Mouse (Mus musculus) heart, postnatal 0 days (tissue): ENCODE data around the gene Gm26741. TPM values are rescaled to one million over a fixed set of nuclear protein-coding genes. Genes with fewer than 3 reads are reported as not detected.

Experiments
- ATAC-seq: fragments of 200-750 bp; cut with Nextera tagmentation; 2 replicates; pipeline ENCODE4 v1.8.0; 2017; ENCODE audit warnings: low read depth, moderate number of reproducible peaks, moderate library complexity; ENCODE audit not compliant: insufficient read depth
- DNase-seq: peaks from one replicate; pipeline ENCODE4 v3.0.0-alpha.2; 2016; ENCODE audit warnings: low spot score
- H3K27ac ChIP-seq: fragments of 300-500 bp; sonication (generic); 2 replicates; pipeline ENCODE4 v1.5.1; 2014; ENCODE audit warnings: low read depth, mild to moderate bottlenecking
- H3K27me3 ChIP-seq: fragments of 300-500 bp; sonication (generic); 2 replicates; pipeline ENCODE4 v1.6.1; 2014; ENCODE audit warnings: low read length, mixed read lengths; ENCODE audit not compliant: control insufficient read depth, insufficient read depth
- H3K36me3 ChIP-seq: fragments of 300-500 bp; sonication (generic); replicated peaks from 2 replicates; pipeline ENCODE4 v1.6.1; 2014; ENCODE audit warnings: low read length, mixed read lengths; ENCODE audit not compliant: control insufficient read depth, insufficient read depth
- H3K4me1 ChIP-seq: fragments of 300-500 bp; sonication (generic); 2 replicates; pipeline ENCODE4 v1.6.1; 2014; ENCODE audit warnings: antibody characterized with exemption; ENCODE audit not compliant: control insufficient read depth, insufficient read depth
- H3K4me2 ChIP-seq: fragments of 300-500 bp; sonication (generic); 2 replicates; pipeline ENCODE4 v1.6.1; 2014; ENCODE audit warnings: low read depth, mild to moderate bottlenecking, low read length, moderate library complexity
- H3K4me3 ChIP-seq: fragments of 300-500 bp; sonication (generic); 2 replicates; pipeline ENCODE4 v1.5.1; 2014; ENCODE audit warnings: low read depth, low read length
- H3K9ac ChIP-seq: fragments of 300-500 bp; sonication (generic); replicated peaks from 2 replicates; pipeline ENCODE4 v1.6.1; 2014; ENCODE audit warnings: low read depth, low read length, mixed read lengths
- H3K9me3 ChIP-seq: fragments of 300-500 bp; sonication (generic); replicated peaks from 2 replicates; pipeline ENCODE4 v1.6.1; 2016; ENCODE audit warnings: low read length; ENCODE audit not compliant: control insufficient read depth
- CTCF ChIP-seq: IDR thresholded peaks from 2 replicates; pipeline ENCODE4 v1.5.1; 2016; ENCODE audit warnings: antibody characterized with exemption, control low read depth, low read depth
- EP300 ChIP-seq: IDR thresholded peaks from 2 replicates; pipeline ENCODE4 v1.6.1; 2016; ENCODE audit warnings: antibody characterized with exemption, low read depth
- WGBS: fragments of 180-500 bp; shearing (Covaris S2); extraction: QIAGEN DNeasy Blood & Tissue Kit; methylation state at CpG from one replicate; pipeline ENCODE4 v1.1.7; 2014; 5-methylcytosine and 5-hydroxymethylcytosine counted together
- polyA plus RNA-seq: library from polyadenylated mRNA; unstranded; fragments of >200 nt; fragmentation: Nextera tagmentation; extraction: Ambion mirVana; gene quantifications from 2 replicates; pipeline ENCODE4 v1.2.1, GENCODE M21; 2015
- total RNA-seq: library from RNA; depleted of rRNA; stranded (reverse); fragments of >200 nt; gene quantifications from 2 replicates; pipeline ENCODE4 v1.2.3, GENCODE M21; 2014; ENCODE audit warnings: low replicate concordance

Gene Gm26741
- total and polyA plus RNA-seq, 2 experiments from 2014 or later = not detected

DNA sequence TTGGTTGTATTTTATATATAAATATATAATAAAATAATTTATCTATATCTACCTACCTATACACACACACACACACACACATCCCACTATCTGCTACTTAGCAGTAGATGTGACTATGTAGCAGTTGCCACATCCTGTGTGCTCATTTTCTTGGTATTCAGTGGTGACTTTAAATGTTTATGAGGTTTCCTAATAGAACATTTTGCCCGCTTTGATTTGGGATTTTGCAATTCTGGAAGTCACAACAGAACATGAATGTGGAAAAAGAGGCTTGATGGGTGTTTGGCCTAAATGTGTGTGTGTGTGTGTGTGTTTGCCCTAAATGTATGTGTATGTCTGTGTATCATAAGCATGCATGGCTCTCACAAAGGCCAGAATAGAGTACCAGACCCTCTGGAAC lies 25.0 kb downstream of the Gm26741 start:
- Histone ChIP-seq H3K36me3 (no peaks in the 10 kb centered on the region), H3K27ac (no peak overlapping the region), H3K27me3 (no peaks in the 10 kb centered on the region), H3K4me3 (no peak overlapping the region), H3K4me1 (peaks cover 15% of the 10 kb centered on the region), H3K9me3 (no peaks in the 10 kb centered on the region), H3K4me2 (no peak overlapping the region), H3K9ac (no peak overlapping the region)
- ATAC-seq (no peak), DNase-seq (no peak)
- 86% methylated on average over 1 of the region's 1 CpGs for WGBS
- TF ChIP-seq CTCF (no peak), EP300 (no peak)

DNA sequence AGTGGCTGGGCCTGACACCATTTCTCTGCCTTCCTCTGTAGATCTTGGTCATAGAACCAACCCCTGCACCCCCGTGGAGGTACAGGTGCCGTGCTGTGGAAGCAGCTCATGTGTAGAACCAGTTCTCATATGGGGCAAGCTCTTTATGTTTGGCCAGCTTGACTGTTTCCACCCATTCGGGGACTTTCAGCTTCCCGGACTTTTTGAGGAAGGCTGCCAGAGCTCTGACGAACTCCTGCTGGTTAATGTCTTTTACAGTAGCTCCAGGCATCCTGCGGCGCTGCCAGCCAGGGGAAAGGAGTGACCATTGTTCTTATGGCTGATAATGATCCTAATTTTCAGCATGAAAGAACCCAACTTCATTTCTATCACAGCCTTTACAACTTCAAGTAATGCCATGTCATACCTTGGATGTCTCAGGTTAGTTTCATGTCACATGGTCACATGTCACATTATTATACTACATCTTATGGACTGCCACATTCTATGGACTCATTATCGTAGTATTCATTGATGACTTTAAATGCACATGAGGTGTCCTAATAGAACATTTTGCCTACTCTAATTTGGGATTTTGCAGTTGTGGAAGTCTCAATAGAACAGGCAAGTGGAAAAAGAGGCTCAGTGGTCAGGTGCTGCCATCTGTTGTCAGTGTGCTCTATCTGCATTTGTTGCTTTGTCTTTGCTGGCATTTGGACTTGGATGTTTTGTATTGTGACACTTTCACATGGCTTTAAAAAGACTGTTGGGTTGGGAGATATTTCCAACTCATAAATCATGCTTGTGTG lies 26.4 kb downstream of the Gm26741 start:
- Histone ChIP-seq H3K27me3 (no peaks in the 10 kb centered on the region), H3K9ac (no peak overlapping the region), H3K4me3 (no peak overlapping the region), H3K9me3 (no peaks in the 10 kb centered on the region), H3K4me2 (no peak overlapping the region), H3K27ac (no peak overlapping the region), H3K4me1 (peaks cover 15% of the 10 kb centered on the region), H3K36me3 (no peaks in the 10 kb centered on the region)
- peak; percentile 58 for DNase-seq
- no peak for ATAC-seq
- TF ChIP-seq CTCF = peak; percentile 86
- TF ChIP-seq EP300 = no peak
- WGBS = 30% methylated on average over 8 of the region's 8 CpGs

DNA sequence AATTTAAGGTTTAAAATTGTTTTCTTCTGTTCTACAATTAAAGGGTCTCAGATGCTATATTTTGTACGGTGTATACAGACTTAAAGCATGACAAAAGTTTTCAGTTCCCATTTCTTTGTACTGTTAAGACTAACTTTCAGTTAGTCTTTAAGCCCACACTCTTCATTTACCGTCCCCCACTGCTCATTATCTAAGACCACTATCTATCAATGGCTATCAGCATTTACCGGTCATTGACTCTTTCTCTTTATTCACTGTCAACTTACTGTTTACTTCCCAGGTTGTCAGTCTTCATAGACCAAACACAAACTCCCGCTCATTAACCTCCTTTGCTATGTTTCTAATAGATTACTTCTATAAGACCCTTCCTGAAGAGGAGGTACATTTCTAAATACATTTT lies 28.6 kb downstream of the Gm26741 start:
- no peak overlapping the region for H3K4me3 ChIP-seq
- 62% methylated on average over 4 of the region's 4 CpGs for WGBS
- H3K9me3 ChIP-seq = no peaks in the 10 kb centered on the region
- TF ChIP-seq CTCF (no peak), EP300 (no peak)
- DNase-seq (no peak), ATAC-seq (no peak)
- H3K27ac ChIP-seq = no peak overlapping the region
- no peaks in the 10 kb centered on the region for H3K27me3 ChIP-seq
- no peaks in the 10 kb centered on the region for H3K36me3 ChIP-seq
- peaks cover 7% of the 10 kb centered on the region; the same call in 1 of the 2 replicates for H3K4me1 ChIP-seq
- H3K9ac ChIP-seq = no peak overlapping the region
- no peak overlapping the region for H3K4me2 ChIP-seq

DNA sequence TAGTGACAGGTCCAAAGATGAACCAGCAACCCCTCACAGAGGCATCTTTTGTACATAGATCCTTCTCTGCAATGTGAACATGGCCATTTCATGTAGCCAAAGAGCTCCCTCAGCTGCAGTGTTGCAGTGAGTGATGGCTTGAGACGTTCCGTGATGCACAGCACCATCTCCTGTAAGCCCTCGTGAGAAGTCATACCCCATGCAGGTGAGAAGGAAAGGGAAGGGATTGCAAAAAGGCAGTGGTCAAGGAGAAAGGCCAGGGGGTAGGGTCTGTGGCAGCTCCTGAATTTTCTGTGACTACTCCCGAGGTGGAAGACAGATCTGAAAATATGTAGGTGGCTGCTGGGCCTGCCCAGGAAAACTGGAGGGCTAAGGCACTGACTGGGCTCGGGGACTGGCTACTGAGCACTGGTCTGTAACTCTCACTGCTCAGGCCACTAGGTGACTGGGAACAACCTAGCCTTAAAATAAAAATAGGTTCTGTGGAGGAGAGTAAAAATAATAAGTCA lies 30.4 kb downstream of the Gm26741 start, which contains the start of gene Nepn:
Nepn (plus strand) TSS at position 51 of the 509 bp plus-strand sequence.
- DNase-seq (no peak), ATAC-seq (no peak)
- H3K36me3 ChIP-seq = no peaks in the 10 kb centered on the region
- peak within 1 kb of the TSS; percentile 73 for H3K27ac ChIP-seq
- 56% methylated on average over 5 of the region's 5 CpGs for WGBS
- H3K9me3 ChIP-seq = no peaks in the 10 kb centered on the region
- H3K4me3 ChIP-seq = no peak within 1 kb of the TSS
- H3K9ac ChIP-seq = no peak within 1 kb of the TSS
- H3K27me3 ChIP-seq = no peaks in the 10 kb centered on the region
- no peak for TF ChIP-seq EP300
- no peak for TF ChIP-seq CTCF
- no peak within 1 kb of the TSS for H3K4me2 ChIP-seq
- H3K4me1 ChIP-seq = no peaks in the 10 kb centered on the region

DNA sequence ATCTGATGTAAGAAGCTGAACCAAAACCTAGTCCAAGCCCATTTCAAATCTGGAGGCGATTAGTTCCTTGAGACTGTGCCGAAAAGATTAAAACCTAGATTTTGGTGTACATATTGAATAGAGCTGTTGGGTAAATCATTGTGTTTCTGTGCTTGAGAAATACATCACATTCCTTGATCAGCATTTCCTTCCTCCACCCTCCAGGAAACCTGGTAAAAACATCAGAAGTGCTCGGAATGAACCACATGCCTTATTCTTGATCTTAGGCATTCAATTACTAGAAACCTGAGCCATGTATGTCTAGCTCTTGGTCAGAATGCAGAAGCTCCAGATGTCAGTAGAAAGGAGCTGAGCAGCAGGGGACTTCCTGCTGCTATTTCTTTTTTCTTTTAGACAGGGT lies 30.9 kb downstream of the Gm26741 start:
- H3K27ac ChIP-seq = peak overlapping the region; percentile 73
- no peaks in the 10 kb centered on the region for H3K9me3 ChIP-seq
- TF ChIP-seq EP300 = 0 out of 2 replicates have a peak, but pooled peaks have one; percentile 42
- TF ChIP-seq CTCF = no peak
- H3K9ac ChIP-seq = no peak overlapping the region
- H3K4me2 ChIP-seq = no peak overlapping the region
- ATAC-seq (no peak), DNase-seq (no peak)
- H3K4me3 ChIP-seq = no peak overlapping the region
- no peaks in the 10 kb centered on the region for H3K4me1 ChIP-seq
- 68% methylated on average over 3 of the region's 3 CpGs for WGBS
- no peaks in the 10 kb centered on the region for H3K27me3 ChIP-seq
- no peaks in the 10 kb centered on the region for H3K36me3 ChIP-seq

DNA sequence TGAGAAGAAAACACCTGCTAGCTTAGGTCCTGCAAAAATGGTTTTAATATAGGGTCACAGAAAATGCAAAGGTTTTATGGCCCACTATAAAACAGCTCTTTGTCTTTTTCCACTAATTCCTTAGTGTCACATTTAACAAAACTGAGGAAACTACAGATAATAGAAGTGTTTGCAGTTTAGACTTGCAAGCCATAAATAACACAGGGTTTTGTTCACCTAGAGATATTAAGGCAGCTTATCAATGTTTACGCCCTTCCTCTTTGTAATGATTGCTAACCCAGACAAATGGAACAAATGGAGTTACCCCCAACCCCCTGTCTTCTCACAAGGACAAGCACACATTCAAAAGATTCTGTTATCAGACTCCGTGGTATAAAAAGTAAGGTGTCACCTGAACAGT lies 32.6 kb downstream of the Gm26741 start:
- H3K9me3 ChIP-seq = no peaks in the 10 kb centered on the region
- H3K9ac ChIP-seq = no peak overlapping the region
- ATAC-seq (no peak), DNase-seq (no peak)
- H3K4me3 ChIP-seq = no peak overlapping the region
- WGBS = 50% methylated on average over 2 of the region's 2 CpGs
- H3K4me2 ChIP-seq = no peak overlapping the region
- H3K27ac ChIP-seq = no peak overlapping the region
- TF ChIP-seq CTCF (no peak), EP300 (no peak)
- no peaks in the 10 kb centered on the region for H3K4me1 ChIP-seq
- no peaks in the 10 kb centered on the region for H3K27me3 ChIP-seq
- no peaks in the 10 kb centered on the region for H3K36me3 ChIP-seq
